Mouse (Mus musculus): ENCODE results near the gene Spock3.
"Not testable (repeated sequence)": the region's sequence is repeated elsewhere in the genome, so short reads cannot be mapped to it uniquely, and the experiment has no call there.

DNA sequence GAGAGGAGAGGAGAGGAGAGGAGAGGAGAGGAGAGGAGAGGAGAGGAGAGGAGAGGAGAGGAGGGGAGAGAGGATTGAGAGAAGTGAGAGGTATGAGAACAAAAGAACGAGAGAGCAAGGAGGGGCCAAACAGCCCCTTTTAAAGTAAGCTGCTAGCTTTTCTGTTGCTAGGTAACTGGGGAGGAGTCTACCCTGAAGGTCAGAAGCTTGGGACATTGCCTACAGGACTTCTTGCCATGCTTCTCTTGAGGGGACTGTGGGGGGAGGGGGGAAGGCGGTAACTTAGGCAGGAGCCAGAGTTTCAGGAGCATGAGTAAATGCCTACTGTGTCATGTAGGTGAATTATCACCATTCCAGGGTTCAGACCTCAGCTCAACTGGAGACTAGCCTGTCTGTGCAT, 213.1 kb downstream of the Spock3 start:
- TF ChIP-seq CTCF, POLR2A (IDR thresholded peaks at IDR 0.05; ENCODE audit: insufficient read depth, low read depth, low read length): not testable (repeated sequence)
